Mouse (Mus musculus): ENCODE results near the gene Ano10.

Ano10 gene

DNA sequence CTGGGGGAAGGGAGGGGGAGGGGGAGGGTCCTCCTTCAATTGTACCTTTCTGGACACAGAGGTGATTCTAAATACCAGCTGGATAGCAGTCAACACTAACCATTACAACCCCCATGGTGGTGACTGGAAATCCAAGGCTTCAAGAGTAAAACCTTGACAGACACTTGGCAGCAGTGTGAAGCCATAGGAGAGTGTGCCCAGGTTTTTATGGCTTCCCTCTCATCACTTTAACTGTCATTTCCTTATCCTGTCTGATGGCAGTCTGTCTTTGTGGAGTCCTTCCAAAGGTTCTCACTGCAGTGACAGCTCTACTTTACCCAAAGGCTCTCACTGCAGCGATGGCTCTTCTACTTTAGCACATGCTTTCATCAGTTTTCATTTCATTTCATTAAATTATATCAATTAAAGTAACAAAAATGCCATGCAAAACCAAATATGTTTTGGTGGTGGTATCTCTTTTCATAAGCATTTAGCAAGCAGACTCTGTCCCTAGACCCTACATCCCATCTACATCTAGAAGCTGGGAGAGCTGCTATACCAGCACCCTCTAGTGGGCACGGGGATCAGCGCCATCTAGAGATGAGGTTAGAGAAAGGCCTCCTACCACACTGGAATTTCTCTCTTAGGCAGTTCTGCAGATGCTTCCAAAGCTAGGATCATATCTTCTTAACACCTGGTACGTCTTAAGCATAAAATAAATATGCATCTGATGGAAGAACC, 50.0 kb downstream of the Ano10 start:
- DNase-seq, result peak; percentile 62

DNA sequence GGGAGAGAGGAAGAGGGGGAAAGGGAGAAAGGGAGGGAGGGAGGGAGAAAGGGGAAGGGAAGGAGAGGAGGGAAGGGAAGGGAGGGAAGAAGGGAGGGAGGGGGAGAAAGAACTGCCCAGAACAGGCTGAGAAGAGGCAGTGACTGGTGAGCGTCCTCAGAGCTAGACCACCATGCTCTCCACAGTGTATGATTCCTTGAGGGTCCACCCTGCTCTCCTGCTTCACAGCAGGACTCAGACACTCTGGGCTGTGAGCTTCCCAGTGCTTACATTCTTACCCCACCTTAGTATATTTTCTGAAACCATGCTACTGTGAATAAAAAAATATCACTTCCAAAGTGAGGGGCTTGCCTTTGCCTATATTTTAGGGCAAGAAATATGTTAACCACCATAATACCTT, 50.9 kb downstream of the Ano10 start:
- DNase-seq, result no peak

DNA sequence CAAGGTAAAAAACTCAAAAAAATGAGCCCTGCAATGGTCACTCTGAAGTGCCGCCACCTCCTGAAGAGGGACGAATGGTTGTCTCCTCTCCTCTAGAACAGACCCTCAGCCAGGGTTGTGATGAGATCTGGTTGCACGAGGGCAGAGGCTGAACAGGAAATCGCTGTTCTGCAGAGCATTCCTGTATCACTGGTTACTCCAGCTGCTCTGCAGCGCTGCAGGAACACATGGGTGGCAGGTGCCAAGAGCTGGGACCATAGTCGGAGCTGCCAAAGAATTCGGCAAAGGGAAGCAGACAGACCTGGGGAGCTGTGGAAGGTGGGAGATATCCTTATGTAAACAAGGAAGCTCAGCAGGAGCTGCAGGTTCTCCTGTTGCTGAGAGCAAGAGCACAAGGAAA, 51.4 kb downstream of the Ano10 start:
- no peak for DNase-seq

DNA sequence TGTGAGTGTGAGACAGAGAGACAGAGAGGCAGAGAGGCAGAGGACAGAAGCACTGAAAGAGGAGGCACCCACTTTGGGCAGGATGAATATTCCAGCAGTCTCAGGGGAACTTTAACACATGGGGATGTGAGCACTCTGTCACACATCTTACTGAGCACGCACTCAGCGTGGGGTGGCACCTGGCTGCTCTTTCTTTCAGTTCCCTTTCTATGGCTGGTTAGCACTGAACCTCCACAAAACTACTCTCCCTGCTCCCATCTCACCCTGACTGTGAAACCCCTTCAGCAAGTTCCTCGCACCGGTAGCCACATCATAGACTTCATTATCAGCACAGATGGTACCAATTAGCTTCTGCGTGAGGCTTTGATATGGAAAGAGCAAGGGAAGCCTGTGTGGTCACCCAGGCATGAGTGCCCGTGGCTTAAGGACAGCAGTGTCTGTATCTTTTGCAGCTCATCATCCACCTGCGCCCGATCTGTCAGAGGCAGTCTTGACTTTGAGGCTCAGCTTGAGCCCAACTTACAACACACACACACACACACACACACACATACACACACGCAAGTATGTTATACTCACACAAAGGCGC, 52.3 kb downstream of the Ano10 start:
- DNase-seq, result no peak

- DNase-seq, result no peak
Measured at GRCm38 (mm10) chr9:122240629-122241199, 53.5 kb downstream of the Ano10 start.

DNA sequence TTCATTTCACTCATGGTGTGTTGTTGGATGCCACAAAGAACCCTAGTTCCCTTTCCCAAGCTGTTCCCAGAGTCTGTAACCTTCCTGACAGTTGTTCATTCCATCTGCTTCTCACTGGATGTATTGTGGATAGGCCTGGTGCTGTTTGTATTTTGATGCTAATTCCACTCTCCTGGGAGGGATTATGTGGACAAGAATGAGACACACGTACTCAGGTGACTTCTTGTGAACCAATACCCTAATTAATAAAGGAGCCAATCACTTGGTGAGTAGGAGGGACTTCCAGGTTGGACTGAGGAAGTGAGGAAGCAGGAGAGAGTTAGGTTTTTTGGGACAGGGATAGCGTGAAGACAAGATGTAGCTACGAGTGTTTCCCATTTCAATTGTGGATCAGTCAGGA, 59.5 kb downstream of the Ano10 start:
- no peak for DNase-seq

DNA sequence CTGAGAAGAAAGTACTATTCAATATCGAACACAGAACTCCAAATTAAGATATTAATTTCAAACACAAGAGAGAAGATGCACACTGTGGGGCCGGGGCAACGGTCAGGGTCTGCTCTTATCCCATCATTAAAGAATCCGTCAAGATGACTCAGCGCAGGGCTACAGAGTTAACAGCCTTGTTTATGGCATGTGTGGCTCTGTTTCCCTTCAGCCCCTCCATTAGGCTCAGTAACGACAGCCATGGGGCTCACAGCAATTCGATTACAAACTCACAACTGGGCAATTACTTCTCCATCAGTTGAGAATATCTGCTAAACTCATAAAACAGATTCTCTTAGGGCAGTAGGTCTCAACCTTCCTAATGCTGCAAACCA, 60.3 kb downstream of the Ano10 start:
- no peak for DNase-seq

GRCm38 (mm10) chr9:122233316-122233971, 60.8 kb downstream of the Ano10 start:
- DNase-seq, result no peak

DNA sequence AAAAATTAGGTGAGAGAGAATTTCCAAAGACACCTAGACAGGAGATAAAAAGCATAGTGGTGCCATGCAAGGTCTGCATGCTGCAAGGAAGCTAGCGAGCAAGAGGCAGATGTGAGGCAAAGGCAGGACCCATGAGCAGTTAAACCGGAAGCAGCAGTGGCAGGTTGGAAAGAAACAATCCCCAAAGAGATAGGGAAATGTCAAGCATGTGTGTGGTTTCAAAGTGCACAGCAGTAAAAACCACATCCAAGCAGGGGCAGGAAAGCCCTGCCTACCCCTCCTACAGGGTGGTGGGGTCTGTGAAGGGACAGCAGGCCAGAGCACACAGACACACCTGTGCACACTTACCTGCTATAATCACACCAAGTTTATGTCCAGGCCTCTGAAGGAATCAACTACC, 61.3 kb downstream of the Ano10 start:
- no peak for DNase-seq

GRCm38 (mm10) chr9:122230701-122231100, 63.5 kb downstream of the Ano10 start:
- DNase-seq, result no peak

GRCm38 (mm10) chr9:122226419-122226818, 67.8 kb downstream of the Ano10 start:
- no peak for DNase-seq

- DNase-seq, result peak; percentile 11
Measured at GRCm38 (mm10) chr9:122225309-122225708, 68.9 kb downstream of the Ano10 start.

- DNase-seq, result no peak
Measured at GRCm38 (mm10) chr9:122223005-122223404, 71.2 kb downstream of the Ano10 start.

DNA sequence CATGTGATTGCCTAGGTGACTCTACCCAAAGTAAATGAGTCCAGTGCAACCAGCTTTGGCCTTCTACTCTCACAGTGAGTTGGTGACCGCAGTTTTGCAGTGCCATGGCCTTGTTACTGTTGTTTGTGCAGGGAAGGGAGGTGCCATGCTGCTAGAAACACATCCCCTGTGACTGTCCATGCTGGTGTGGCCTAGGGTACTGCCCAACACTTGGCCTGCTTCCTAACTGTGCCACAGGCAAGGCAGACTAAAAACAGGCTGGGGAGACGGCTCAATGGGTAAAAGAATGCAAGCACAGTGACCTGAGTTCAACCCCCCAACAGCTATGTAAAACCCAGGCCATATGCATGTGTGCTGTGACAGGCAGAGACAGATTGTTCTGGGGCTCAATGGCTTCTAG, 74.3 kb downstream of the Ano10 start:
- no peak for DNase-seq

GRCm38 (mm10) chr9:122216945-122217529, 77.2 kb downstream of the Ano10 start:
- DNase-seq, result no peak

GRCm38 (mm10) chr9:122215118-122215517, 79.1 kb downstream of the Ano10 start:
- no peak for DNase-seq

GRCm38 (mm10) chr9:122208311-122208710, 85.9 kb downstream of the Ano10 start:
- DNase-seq, result no peak

DNA sequence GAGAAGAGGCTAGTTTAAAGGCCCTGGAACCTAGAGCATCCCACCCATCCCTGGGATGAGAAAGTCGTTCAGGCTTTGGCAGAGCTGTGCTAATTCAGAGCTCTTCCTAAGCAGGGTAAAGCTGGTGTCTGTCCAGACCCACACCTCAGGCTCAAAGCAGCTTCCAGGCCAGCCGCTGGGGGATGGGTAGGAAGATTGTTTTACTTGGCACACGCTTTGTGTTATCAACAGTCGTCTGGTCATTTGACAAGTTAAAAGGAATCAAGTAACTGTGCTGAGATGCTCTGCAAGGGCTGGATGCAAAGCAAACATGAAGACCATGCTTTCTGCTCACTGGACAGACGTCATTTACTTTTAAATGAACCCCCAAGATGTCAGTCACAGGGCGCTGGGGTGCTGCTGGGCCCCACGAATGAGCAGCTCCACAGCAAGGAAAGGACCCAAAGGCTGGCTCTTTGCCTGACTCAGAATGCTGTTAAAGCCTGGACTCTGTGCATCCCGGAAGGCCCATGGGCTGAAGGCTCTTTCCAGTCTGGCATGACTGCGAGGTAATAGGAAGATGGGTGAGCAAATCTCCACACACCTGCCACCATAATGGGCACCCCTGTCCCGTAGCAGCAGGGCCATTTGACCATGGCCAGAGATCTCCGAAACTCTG, 88.6 kb downstream of the Ano10 start:
- no peak for DNase-seq

DNA sequence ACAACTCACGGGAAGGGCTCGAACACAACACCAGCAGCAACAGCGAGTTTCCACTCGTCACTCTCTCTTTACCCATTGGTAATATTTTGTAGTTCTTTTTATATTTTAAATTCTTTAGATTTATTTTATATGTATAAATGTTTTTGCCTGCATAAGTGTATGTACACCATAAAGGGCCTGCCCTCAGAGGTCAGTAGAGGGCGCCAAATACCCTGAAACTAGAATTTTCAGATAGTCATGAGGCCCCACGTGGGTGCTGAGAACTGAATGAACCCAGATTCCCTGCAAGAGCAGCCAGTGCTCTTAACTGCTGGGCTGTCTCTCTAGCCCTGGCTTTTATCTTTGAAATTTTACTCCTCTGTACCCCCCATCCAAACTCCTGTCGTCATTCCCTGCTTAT, 89.7 kb downstream of the Ano10 start:
- no peak for DNase-seq

DNA sequence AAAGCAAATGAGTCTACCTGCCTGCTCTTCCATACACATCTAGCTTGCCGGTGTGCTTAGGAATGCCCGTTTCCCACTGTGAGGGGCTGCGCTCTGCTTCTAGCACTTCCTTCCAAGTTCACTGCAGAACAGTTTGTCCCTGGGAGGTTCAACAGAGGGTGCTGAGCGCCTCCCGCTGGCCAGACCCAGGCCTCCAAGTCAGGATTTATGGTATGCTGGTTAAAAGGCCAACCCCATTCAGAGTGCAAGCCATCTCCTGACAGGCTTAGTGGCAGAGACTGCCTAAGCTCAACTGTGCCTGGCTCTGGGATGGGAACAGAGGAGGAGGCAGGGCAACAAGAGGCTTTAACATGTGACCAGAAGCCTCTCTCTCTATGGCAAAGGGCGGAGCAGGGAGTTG, 95.0 kb downstream of the Ano10 start:
- peak; percentile 77 for DNase-seq

DNA sequence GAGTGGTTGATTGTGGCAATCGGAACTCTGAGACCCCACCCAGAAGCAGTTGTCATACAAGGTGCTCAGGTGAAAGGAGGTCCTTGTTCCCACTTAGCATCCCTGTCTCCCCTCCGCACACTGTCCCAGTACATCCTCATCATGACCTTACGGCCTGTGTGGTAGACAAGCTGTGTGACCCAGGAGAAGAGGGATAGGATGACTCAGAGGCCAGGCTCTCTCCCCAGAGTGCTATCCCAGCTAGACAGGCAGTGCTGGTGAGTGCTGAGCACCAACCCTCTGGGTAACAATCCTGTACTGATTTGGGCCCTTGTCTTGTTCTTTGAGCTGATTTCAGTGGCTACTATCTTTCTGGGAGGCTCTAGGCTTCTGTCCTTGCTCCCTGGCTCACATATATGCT, 95.6 kb downstream of the Ano10 start:
- no peak for DNase-seq

- no peak for DNase-seq
Measured at GRCm38 (mm10) chr9:122197021-122197420, 97.2 kb downstream of the Ano10 start.

DNA sequence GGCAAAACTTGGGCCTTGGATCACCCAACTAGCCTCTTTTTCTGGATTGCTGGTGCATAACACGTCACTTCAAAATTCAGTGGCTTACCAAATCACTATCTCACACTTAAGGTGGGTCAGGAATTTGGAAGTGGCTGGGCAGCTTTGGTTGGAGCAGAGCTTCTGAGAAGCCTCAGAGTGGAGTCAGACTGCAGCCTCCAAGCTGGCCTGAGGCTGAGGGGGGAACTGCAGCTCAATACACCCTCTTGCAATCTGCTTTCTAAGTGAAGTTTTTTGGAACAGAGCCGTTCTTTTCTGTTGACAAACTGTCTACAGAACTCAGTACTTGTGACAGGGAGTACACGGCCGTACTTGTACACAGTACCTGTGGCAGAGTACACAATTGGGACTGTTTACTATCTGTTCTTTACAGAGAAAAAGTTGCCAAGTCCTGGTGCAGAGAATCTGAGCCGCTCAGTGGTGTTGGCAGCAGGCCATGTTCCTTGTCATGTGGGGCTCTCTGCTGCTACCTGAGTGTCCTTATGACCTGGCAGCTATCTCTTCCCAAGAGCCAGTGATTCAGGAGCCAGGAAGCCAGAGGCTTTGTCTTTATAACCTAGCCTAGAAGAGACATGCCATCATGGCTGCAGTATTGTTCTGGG, 99.1 kb downstream of the Ano10 start:
- DNase-seq, result peak; percentile 62

All from kidney, adult 18-20 months (tissue).